Mouse (Mus musculus) spleen, embryonic (tissue): ENCODE results near the gene Zbtb16.

ENCODE experiments used
- CTCF ChIA-PET: fragments of 350-600 bp; sonication (Branson Sonifier 250); formaldehyde crosslinking; loops from one replicate; lab custom pipeline; 2022; lab: Charles Lee

The Zbtb16 gene

GRCm38 (mm10) chr9:48745347-48746119 is 90.5 kb downstream of the Zbtb16 start:
- CTCF ChIA-PET: no interaction called here

- CTCF ChIA-PET: no interaction called here
Measured at GRCm38 (mm10) chr9:48744916-48745315, 91.1 kb downstream of the Zbtb16 start.

GRCm38 (mm10) chr9:48744451-48744850 is 91.6 kb downstream of the Zbtb16 start:
- CTCF ChIA-PET: no interaction called here

DNA sequence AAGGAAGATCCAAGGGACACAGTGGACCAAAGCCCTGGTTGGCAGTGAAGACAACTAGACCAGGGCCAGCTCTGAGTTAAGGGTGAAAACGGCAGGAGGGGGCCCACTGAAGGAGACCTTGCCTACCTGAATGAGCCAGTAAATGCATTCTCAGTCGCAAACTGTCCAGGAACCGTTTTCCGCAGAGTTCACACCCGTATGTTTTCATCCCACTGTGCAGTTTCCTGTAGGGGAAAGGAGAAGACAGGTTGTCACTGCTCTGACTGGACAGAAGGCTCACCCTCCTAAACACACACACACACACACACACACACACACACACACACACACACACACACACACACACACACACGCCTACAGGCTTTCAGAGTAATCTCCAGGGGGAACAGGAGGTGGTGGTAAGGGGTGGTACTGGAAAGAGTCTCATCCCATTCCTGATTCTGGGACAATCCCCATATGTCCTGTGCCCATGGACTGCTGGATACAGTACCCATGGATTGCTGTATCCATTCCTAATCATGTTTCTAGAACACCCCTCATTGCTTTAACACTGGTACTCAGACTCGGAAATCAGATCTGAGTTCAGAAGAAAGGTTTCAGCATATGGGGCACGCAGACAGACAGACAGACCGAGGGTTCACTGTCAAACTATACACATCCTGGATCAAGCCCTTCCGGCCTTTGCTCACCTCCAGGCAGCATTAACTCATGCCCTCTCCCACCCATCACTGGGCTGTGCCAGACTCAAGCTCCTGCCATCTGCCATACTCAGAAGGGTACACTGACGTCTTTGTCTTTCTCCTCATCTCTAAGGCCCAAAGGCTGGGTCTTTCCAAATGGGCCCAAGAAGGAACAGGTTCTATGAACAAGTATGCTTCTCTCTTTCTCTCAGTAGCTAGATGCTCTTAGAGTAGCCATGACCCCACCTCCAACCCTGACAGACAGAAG is 92.4 kb downstream of the Zbtb16 start:
- CTCF ChIA-PET: no interaction called here

DNA sequence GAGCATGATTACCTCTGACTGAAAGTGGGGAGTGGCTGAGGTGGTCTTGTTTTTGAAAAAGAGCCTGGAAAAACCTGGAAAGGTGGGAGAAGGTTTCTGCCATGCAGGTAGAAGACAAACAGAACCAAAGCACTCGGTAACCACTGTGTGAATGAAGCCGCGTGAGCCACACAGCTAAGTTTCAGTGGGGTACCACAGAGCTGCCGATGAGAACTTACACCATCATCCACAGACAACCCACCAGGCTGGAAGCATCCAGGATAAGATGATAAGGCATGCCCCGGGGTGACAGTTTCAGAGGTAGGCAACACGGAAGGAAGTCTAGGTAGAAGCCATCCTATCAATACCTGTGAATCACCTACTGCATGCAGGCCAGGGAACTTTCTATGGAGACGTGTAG is 93.9 kb downstream of the Zbtb16 start:
- CTCF ChIA-PET: no interaction called here

- CTCF ChIA-PET: no interaction called here
Measured at GRCm38 (mm10) chr9:48741433-48742077, 94.5 kb downstream of the Zbtb16 start.

GRCm38 (mm10) chr9:48740732-48741255 is 95.2 kb downstream of the Zbtb16 start:
- CTCF ChIA-PET: no interaction called here

DNA sequence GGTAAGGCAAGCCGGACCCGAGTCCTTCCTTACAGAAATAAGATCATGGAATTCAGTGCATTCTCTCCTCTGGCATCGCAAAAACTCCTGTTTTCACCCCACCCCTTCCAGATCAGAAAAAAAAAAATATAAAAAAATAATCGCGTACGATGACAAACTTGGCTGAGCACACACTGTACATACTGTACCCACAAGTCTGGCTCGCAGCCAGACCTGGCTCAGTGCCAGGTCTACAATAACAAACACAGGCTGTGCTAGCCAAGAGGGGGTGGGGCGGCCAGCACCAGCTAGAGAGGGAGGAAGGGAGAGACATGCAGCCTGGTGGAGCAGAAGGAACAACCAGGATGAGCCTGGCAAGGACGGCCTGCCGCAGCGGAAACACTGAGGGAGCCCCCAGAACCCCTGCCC is 95.9 kb downstream of the Zbtb16 start:
- CTCF ChIA-PET: no interaction called here

DNA sequence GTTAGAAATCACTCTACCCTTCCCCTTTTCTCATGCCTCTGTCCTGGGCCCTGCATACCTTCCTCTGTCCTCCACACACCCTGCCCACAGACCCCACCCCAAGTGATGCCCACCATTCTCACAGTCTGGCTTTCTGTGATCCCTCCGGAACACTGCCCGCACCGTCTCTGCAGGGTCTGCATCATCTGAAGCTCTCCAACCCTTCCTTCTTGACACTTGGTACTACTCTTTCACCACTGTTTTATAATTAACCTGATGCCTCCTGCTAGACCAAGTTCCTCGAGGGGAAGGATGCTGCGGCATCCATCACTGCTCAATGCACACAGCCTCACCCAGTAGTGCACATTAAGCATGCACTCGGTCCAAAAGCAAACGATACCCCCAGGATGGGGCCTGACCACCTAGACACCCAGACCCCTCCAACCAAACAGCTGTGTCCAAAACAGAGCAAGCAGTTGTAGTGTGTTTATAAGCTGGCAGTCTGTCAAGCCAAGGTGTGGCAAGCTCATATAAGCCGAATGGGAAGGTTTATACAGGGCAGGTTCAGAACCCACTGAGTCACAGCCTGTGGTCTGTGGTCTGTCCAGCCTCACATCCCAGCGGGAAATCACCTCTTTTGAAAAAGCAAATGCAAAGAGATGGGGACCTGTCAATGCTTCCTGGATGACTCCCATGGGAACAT is 97.1 kb downstream of the Zbtb16 start:
- CTCF ChIA-PET: no interaction called here

GRCm38 (mm10) chr9:48737911-48738310 is 98.1 kb downstream of the Zbtb16 start:
- CTCF ChIA-PET: no interaction called here

- CTCF ChIA-PET: no interaction called here
Measured at GRCm38 (mm10) chr9:48737210-48737850, 98.7 kb downstream of the Zbtb16 start.

DNA sequence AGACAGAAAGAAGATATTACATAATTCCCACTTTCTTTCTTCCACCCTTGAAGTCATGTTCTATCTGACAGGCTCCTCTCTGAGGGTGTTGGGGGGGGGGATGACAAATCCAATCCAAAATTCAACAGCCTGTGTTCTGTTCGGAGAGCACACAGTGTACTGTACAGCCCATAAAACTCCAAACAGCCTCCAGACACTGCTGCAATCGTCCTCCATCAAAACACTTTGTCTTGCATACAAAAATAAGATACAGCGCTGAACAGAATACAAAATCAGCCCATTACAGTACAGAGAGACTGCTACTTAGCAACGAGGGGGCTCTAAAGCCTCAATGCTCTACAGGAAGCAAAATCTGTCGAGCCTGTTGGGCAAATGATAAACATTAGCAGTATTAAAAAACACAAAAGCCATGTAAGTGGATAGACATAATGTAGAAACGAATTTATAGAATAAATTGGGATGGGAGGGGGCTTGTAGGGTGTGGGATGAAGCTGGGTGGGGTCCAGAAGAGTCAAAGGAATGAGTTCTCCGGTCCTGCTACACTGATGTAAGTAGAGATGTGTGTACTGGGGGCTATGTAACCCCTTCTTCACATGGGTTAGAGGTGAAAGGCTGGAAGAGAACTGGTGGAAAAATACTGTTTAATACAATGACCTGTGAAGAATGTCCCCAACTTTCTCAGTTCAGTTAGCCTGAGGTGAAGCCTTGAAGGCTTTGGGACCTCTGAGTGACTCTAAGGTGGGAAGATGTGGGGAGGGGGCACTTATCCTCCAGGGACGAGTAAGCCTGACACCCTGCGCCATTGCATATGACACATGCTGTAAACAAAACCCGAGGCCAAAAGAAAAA is 99.4 kb downstream of the Zbtb16 start:
- CTCF ChIA-PET: no interaction called here

DNA sequence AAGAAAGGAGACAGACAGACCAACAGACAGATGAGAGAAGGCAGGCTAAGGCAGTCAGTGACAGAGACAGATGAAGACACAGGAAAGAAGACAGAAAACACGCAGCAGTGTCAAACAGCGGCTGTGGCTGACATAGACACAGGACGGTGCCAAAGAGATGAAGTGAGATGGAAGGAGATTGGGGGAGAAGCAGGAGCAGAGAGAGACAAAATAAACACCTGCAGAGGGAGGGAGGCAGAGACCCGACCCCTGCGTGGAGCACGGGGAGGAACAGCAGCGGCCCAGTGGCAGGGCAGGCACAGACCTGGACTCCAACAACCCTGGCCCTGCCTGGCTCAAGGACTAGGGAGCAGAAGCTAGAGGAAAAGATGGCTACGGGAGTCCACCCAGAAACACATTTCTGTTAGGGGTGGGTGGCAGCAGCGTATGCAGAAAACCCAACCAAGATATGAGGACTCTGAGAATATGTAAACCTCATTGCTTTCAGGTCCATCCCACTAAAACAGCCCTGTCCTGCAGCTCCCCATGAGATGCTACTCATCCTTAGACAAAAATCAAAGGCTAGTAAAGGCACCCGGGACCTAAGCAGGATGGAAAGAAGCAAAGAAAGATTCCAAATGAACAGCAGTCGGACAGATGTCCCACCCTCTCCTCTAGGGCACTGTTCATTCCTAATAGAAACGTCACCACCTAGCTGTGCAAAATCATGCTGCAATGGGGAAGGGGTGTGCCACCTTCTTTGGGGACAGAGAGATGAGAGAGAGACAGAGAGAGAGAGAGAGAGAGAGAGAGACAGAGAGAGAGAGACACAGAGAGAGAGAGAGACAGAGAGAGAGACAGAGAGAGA is 100.3 kb downstream of the Zbtb16 start:
- CTCF ChIA-PET: no interaction called here

- CTCF ChIA-PET: no interaction called here
Measured at GRCm38 (mm10) chr9:48734725-48735465, 101.1 kb downstream of the Zbtb16 start.

GRCm38 (mm10) chr9:48733817-48734544 is 102.0 kb downstream of the Zbtb16 start:
- CTCF ChIA-PET: no interaction called here

DNA sequence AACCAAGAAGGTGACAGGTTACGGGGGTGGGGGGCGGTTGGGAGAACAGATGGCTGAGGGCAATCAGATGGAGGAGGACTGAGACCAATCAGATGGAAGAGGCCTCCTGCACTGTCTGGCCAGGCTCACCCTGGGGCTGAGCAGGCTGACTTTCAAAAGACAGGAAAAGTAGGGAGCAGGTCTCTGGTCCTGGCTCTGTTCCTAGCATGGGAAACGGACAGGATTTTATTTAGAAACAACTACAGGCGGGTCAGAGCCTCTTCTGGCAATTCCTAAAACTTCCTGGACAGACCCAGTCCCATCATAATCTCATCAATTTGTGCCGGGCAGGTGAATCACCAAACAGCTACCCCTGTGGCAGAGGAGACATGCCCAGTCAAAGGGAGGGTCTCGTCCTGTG is 102.9 kb downstream of the Zbtb16 start:
- CTCF ChIA-PET: no interaction called here

DNA sequence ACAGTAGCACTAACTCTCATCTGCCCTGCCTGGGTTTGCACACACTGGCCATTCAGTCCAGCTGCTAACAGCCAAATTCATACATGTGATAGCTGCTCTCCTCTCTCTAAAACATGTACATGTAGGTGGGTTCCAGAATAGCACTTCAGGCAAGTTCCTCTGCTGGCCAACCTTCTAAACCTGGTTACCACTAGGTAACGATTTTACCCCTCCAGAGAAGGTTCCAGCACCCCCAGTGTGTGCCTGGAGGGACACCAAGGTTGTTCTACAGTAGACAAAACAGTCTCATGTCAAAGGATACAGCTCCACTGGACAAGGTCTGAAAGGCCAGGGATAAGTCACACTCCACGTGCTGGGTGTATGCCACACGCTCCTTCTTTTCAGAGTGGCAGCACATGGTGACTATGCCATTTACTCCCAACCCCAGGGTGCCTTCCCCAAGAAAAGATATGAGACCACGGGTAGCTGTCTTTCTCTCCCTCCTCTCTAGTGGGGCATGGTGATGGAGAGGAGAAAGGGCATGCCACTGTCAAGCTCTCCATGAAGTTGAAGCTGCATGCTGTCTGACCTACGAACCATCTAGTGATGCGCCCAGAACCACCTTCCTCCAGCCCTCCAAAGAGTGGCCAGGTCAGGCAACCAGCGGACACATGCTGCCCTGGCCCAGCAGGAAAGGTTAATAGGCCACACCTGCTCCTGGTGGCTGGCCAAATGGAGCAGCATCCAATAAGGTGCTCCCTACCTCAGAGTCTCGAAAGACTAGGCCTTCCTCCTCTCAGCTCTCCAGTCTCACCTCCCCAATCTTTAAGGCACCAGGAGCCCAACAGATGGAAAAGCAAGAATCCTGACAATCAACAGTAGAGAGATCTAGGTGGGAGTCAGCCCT is 104.1 kb downstream of the Zbtb16 start:
- CTCF ChIA-PET: no interaction called here
